Mouse (Mus musculus): ENCODE results near the gene Gpr19.

The Gpr19 gene

GRCm38 (mm10) chr6:134846308-134846707 lies 52.1 kb downstream of the Gpr19 start:
- DNase-seq, result no peak

GRCm38 (mm10) chr6:134845726-134846125 lies 52.7 kb downstream of the Gpr19 start:
- DNase-seq, result peak; percentile 31 to 51

GRCm38 (mm10) chr6:134840346-134840745 lies 58.0 kb downstream of the Gpr19 start:
- DNase-seq, result no peak

GRCm38 (mm10) chr6:134838111-134838510 lies 60.3 kb downstream of the Gpr19 start:
- DNase-seq, result no peak

GRCm38 (mm10) chr6:134834585-134835251 lies 63.7 kb downstream of the Gpr19 start:
- no peak for DNase-seq

- DNase-seq, result peak in 1 of 2 experiments; percentile 11
These were observed 67.6 kb downstream of the Gpr19 start for GRCm38 (mm10) chr6:134830776-134831175.

GRCm38 (mm10) chr6:134829786-134830700 lies 68.3 kb downstream of the Gpr19 start, which contains the start of gene Crebl2:
TSS of gene Crebl2 (plus strand) at chr6:134830154.
- peak; percentile 100 for DNase-seq

- DNase-seq, result peak in 1 of 2 experiments; percentile 49
These were observed 75.5 kb downstream of the Gpr19 start for GRCm38 (mm10) chr6:134822844-134823243.

- no peak for DNase-seq
These were observed 78.0 kb downstream of the Gpr19 start for GRCm38 (mm10) chr6:134820411-134820810.

- no peak for DNase-seq
These were observed 78.6 kb downstream of the Gpr19 start for GRCm38 (mm10) chr6:134819741-134820140.

Data from kidney, postnatal 36 days (tissue).